Mouse (Mus musculus) forebrain, postnatal 0 days (tissue): ENCODE data around the gene Hsd3b1. TPM values are rescaled to one million over a fixed set of nuclear protein-coding genes. Genes with fewer than 3 reads are reported as not detected.

Experiments
- ATAC-seq: fragments of 200-750 bp; cut with Nextera tagmentation; 2 replicates; pipeline ENCODE4 v1.8.0; 2017; ENCODE audit warnings: mild to moderate bottlenecking, moderate library complexity
- DNase-seq: peaks from one replicate; pipeline ENCODE4 v3.0.0-alpha.2; 2015
- H3K27ac ChIP-seq: fragments of 300-500 bp; sonication (generic); 2 replicates; pipeline ENCODE4 v1.5.1; 2014; ENCODE audit warnings: low read depth, mild to moderate bottlenecking, antibody characterized with exemption, low read length, moderate library complexity, mixed read lengths
- H3K27me3 ChIP-seq: fragments of 300-500 bp; sonication (generic); 2 replicates; pipeline ENCODE4 v1.6.1; 2014; ENCODE audit warnings: mild to moderate bottlenecking, low read length, mixed read lengths; ENCODE audit not compliant: insufficient read depth
- H3K36me3 ChIP-seq: fragments of 300-500 bp; sonication (generic); 2 replicates; pipeline ENCODE4 v1.6.1; 2014; ENCODE audit warnings: mild to moderate bottlenecking, moderate library complexity; ENCODE audit not compliant: insufficient read depth
- H3K4me1 ChIP-seq: fragments of 300-500 bp; sonication (generic); 2 replicates; pipeline ENCODE4 v1.6.1; 2014; ENCODE audit warnings: antibody characterized with exemption; ENCODE audit not compliant: insufficient read depth
- H3K4me2 ChIP-seq: fragments of 300-500 bp; sonication (generic); 2 replicates; pipeline ENCODE4 v1.6.1; 2014; ENCODE audit warnings: low read depth, mild to moderate bottlenecking, moderate library complexity
- H3K4me3 ChIP-seq: fragments of 300-500 bp; sonication (generic); 2 replicates; pipeline ENCODE4 v1.5.1; 2014; ENCODE audit warnings: low read depth, low read length, mixed read lengths
- H3K9ac ChIP-seq: fragments of 300-500 bp; sonication (generic); 2 replicates; pipeline ENCODE4 v1.6.1; 2014; ENCODE audit warnings: mild to moderate bottlenecking
- H3K9me3 ChIP-seq: fragments of 300-500 bp; sonication (generic); 2 replicates; pipeline ENCODE4 v1.6.1; 2016; ENCODE audit warnings: low read length
- CTCF ChIP-seq: sonication (generic); IDR thresholded peaks from 2 replicates; pipeline ENCODE4 v1.5.1; 2016; ENCODE audit warnings: antibody characterized with exemption, control low read depth, low read depth
- WGBS: fragments of 180-500 bp; shearing (Covaris S2); extraction: QIAGEN DNeasy Blood & Tissue Kit; methylation state at CpG from one replicate; pipeline ENCODE4 v1.1.7; 2014; 5-methylcytosine and 5-hydroxymethylcytosine counted together
- polyA plus RNA-seq: library from polyadenylated mRNA; unstranded; fragments of >200 nt; fragmentation: Nextera tagmentation; extraction: Ambion mirVana; gene quantifications from 2 replicates; pipeline ENCODE4 v1.2.1, GENCODE M21; 2015
- total RNA-seq: library from RNA; depleted of rRNA; stranded (reverse); fragments of >200 nt; gene quantifications from 2 replicates; pipeline ENCODE4 v1.2.3, GENCODE M21; 2014

The Hsd3b1 gene
- total and polyA plus RNA-seq, 2 experiments from 2014 or later, result not detected

DNA sequence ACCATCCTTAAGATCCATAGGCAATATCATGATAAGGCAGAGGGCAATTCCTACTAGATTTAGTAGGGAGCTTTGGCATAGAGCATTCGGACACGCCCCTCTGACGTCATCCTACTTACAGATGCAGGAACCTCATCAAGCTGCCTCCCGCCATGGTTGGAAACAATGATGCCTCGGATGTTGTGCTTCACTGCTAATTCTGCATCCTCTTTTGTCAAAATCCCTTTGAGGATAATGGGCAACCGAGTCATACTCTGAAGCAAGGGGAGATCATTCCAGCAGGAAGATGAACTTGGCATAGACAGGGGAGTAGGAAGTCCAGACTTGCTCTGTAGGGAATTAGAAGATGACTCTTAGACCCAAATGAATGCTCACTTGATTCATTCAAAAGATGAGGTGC lies 20.6 kb upstream of the Hsd3b1 start:
- Histone ChIP-seq H3K27ac (no peak overlapping the region), H3K9ac (no peak overlapping the region), H3K9me3 (no peaks in the 10 kb centered on the region), H3K27me3 (no peaks in the 10 kb centered on the region), H3K4me2 (no peak overlapping the region), H3K4me3 (no peak overlapping the region), H3K36me3 (no peaks in the 10 kb centered on the region), H3K4me1 (no peaks in the 10 kb centered on the region)
- TF ChIP-seq CTCF, result no peak
- no peak for ATAC-seq
- WGBS, result 66% methylated on average over 6 of the region's 6 CpGs
- no peak for DNase-seq

- ATAC-seq, result no peak
- no peak overlapping the region for H3K4me2 ChIP-seq
- 96% methylated on average over 2 of the region's 2 CpGs for WGBS
- H3K27me3 ChIP-seq, result no peaks in the 10 kb centered on the region
- H3K9ac ChIP-seq, result no peak overlapping the region
- H3K27ac ChIP-seq, result no peak overlapping the region
- no peaks in the 10 kb centered on the region for H3K9me3 ChIP-seq
- H3K36me3 ChIP-seq, result no peaks in the 10 kb centered on the region
- no peaks in the 10 kb centered on the region for H3K4me1 ChIP-seq
- H3K4me3 ChIP-seq, result no peak overlapping the region
- TF ChIP-seq CTCF, result no peak
- DNase-seq, result no peak
These were observed 8.6 kb upstream of the Hsd3b1 start for GRCm38 (mm10) chr3:98868219-98868618.

DNA sequence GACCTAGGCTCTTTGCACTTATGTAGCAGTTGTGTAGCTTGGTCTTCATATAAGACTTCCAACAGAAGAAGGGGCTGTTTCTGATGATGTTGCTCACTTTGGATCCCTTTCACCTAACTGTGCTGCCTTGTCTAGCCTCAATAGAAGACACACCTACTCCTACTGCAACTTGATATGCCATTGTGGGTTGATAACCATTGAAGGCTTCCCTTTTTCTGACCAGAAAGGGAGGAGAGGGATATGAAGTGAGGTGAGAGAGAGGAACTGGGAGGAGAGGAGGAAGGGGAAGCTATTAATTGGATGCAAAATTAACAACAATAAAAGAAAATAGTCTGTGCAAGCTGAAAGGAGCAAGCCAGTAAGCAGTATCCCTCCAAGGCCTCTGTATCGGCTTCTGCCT lies 3.2 kb upstream of the Hsd3b1 start:
- 94% methylated on average over 1 of the region's 1 CpGs for WGBS
- no peak for TF ChIP-seq CTCF
- Histone ChIP-seq H3K36me3 (no peaks in the 10 kb centered on the region), H3K9ac (no peak overlapping the region), H3K4me3 (no peak overlapping the region), H3K4me2 (no peak overlapping the region), H3K4me1 (no peaks in the 10 kb centered on the region), H3K9me3 (no peaks in the 10 kb centered on the region), H3K27me3 (no peaks in the 10 kb centered on the region), H3K27ac (no peak overlapping the region)
- ATAC-seq, result no peak
- DNase-seq, result no peak

GRCm38 (mm10) chr3:98858051-98858450 lies 1.5 kb downstream of the Hsd3b1 start:
- no peaks in the 10 kb centered on the region for H3K36me3 ChIP-seq
- no peak overlapping the region for H3K4me2 ChIP-seq
- H3K9me3 ChIP-seq, result no peaks in the 10 kb centered on the region
- no peak overlapping the region for H3K4me3 ChIP-seq
- H3K4me1 ChIP-seq, result no peaks in the 10 kb centered on the region
- WGBS, result 87% methylated on average over 2 of the region's 2 CpGs
- H3K27me3 ChIP-seq, result no peaks in the 10 kb centered on the region
- H3K9ac ChIP-seq, result no peak overlapping the region
- H3K27ac ChIP-seq, result no peak overlapping the region
- TF ChIP-seq CTCF, result no peak
- ATAC-seq (no peak), DNase-seq (no peak)

DNA sequence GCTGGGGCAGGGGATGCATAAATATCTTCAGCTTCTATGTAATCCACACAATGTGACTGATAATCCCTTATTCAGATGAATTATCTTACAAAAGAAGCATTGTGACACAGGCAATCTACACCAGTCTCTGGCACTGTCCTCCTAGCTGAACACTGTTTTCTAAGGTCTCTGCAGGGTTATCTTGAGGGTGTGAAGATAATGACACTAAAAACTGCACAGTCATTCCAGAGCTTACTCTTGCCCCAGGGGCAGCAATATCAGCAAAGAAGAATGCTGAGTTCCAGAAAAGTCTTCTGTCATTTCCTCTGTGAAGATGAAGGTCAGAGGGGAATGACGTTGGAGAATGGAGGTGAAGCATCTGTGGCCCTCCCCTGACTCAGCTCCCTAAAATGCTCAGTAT lies 2.7 kb downstream of the Hsd3b1 start:
- Histone ChIP-seq H3K4me3 (no peak overlapping the region), H3K9ac (no peak overlapping the region), H3K27ac (no peak overlapping the region), H3K4me2 (no peak overlapping the region), H3K36me3 (no peaks in the 10 kb centered on the region), H3K9me3 (no peaks in the 10 kb centered on the region), H3K27me3 (no peaks in the 10 kb centered on the region), H3K4me1 (no peaks in the 10 kb centered on the region)
- WGBS, result 62% methylated on average over 1 of the region's 1 CpGs
- TF ChIP-seq CTCF, result no peak
- no peak for ATAC-seq
- no peak for DNase-seq

DNA sequence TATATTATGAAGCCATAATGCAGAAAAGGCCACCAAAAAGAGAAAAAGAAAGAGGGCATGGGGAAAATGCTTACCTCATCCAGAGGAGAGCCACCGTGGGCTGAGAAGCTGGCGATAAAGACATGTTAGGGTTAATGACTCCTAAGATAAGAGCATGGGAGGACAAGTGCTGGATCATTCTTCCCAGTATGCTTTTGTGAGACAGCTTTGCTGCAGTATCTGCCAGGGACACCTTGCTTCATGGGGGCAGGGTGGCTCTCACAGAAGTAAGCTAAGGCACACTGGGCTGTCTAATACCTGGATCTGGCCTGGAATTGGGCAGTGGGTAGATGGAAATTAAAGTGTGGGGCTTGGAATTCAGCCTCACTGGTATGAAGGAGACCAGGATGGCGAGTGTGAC lies 4.4 kb downstream of the Hsd3b1 start:
- Histone ChIP-seq H3K36me3 (no peaks in the 10 kb centered on the region), H3K4me2 (no peak overlapping the region), H3K9ac (no peak overlapping the region), H3K27me3 (no peaks in the 10 kb centered on the region), H3K4me3 (no peak overlapping the region), H3K9me3 (no peaks in the 10 kb centered on the region), H3K4me1 (no peaks in the 10 kb centered on the region), H3K27ac (no peak overlapping the region)
- no peak; the same call in 1 of the 2 replicates for ATAC-seq
- no peak for DNase-seq
- TF ChIP-seq CTCF, result no peak
- WGBS, result 90% methylated on average over 3 of the region's 3 CpGs

GRCm38 (mm10) chr3:98853685-98854084 lies 5.9 kb downstream of the Hsd3b1 start:
- no peaks in the 10 kb centered on the region for H3K36me3 ChIP-seq
- H3K27ac ChIP-seq, result no peak overlapping the region
- H3K4me2 ChIP-seq, result no peak overlapping the region
- no peak for DNase-seq
- H3K4me1 ChIP-seq, result no peaks in the 10 kb centered on the region
- H3K27me3 ChIP-seq, result no peaks in the 10 kb centered on the region
- no peak for TF ChIP-seq CTCF
- H3K9me3 ChIP-seq, result no peaks in the 10 kb centered on the region
- no peak overlapping the region for H3K4me3 ChIP-seq
- H3K9ac ChIP-seq, result no peak overlapping the region
- no peak for ATAC-seq
- WGBS, result 41% methylated on average over 1 of the region's 1 CpGs

- WGBS, result 93% methylated on average over 3 of the region's 3 CpGs
- no peak for TF ChIP-seq CTCF
- no peak for ATAC-seq
These were observed 6.5 kb downstream of the Hsd3b1 start for GRCm38 (mm10) chr3:98853051-98853450.

More at GRCm38 (mm10) chr3:98853051-98853450, 6.5 kb downstream of the Hsd3b1 start:
- no peaks in the 10 kb centered on the region for H3K36me3 ChIP-seq
- no peak overlapping the region for H3K9ac ChIP-seq
- H3K27me3 ChIP-seq, result no peaks in the 10 kb centered on the region
- no peak overlapping the region for H3K27ac ChIP-seq
- no peaks in the 10 kb centered on the region for H3K4me1 ChIP-seq
- no peaks in the 10 kb centered on the region for H3K9me3 ChIP-seq
- DNase-seq, result no peak
- no peak overlapping the region for H3K4me2 ChIP-seq
- H3K4me3 ChIP-seq, result no peak overlapping the region
